Mouse (Mus musculus): ENCODE measurements around the gene Tgfb1i1. TPM values are rescaled to one million over a fixed set of nuclear protein-coding genes. Genes with fewer than 3 reads are reported as not detected.

The Tgfb1i1 gene
- polyA plus RNA-seq, 1 experiment from 2014 or later: 20.2 TPM

GRCm38 (mm10) chr7:128249998-128250397, 3.4 kb downstream of the Tgfb1i1 start:
- H3K9ac ChIP-seq (replicated peaks; ENCODE audit: low read length): no peak overlapping the region
- WGBS: 83% methylated on average over 5 of the region's 5 CpGs
- peaks cover 13% of the 10 kb centered on the region; the same call in 1 of the 2 replicates for H3K4me1 ChIP-seq (ENCODE audit: control insufficient read depth, insufficient read depth, low read length)
- H3K9me3 ChIP-seq (ENCODE audit: control insufficient read depth, low read length): no peaks in the 10 kb centered on the region
- DNase-seq (no peak), ATAC-seq (ENCODE audit: low FRiP score, low TSS enrichment) (no peak)
- peaks cover 2% of the 10 kb centered on the region; the same call in 1 of the 2 replicates for H3K36me3 ChIP-seq (ENCODE audit: control insufficient read depth, insufficient read depth, low read length)
- H3K4me3 ChIP-seq (replicated peaks; ENCODE audit: low read depth, low read length): no peak overlapping the region
- H3K27ac ChIP-seq (replicated peaks; ENCODE audit: low read depth, low read length): no peak overlapping the region
- H3K27me3 ChIP-seq (ENCODE audit: control insufficient read depth, insufficient read depth, low read length): peaks cover 4% of the 10 kb centered on the region; the same call in 1 of the 2 replicates
- H3K4me2 ChIP-seq (ENCODE audit: low read length): no peak overlapping the region

DNA sequence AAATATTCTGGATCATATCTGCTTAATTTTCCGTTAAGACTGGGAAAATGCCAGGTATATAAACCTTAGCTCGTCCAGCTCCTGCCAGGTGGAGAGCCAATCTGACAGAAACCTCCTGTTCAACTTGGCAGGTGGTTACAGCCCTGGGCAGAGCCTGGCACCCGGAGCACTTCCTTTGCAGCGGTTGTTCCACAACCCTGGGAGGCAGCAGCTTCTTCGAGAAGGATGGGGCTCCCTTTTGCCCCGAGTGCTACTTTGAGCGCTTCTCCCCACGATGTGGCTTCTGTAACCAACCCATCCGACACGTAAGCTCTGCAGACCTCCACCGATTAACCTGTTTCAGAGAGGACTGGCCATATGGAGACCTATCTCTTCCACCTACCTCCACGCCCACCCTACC, 5.3 kb downstream of the Tgfb1i1 start:
- H3K9ac ChIP-seq (replicated peaks; ENCODE audit: low read length): no peak overlapping the region
- no peaks in the 10 kb centered on the region for H3K36me3 ChIP-seq (ENCODE audit: control insufficient read depth, insufficient read depth, low read length)

GRCm38 (mm10) chr7:128252609-128253008, 6.0 kb downstream of the Tgfb1i1 start:
- no peaks in the 10 kb centered on the region for H3K36me3 ChIP-seq (ENCODE audit: control insufficient read depth, insufficient read depth, low read length)
- peak overlapping the region; percentile 29 for H3K4me3 ChIP-seq (replicated peaks; ENCODE audit: low read depth, low read length)
- WGBS: 7% methylated on average over 24 of the region's 24 CpGs
- peak overlapping the region; percentile 58 for H3K4me2 ChIP-seq (ENCODE audit: low read length)
- peaks cover 4% of the 10 kb centered on the region; the same call in 1 of the 2 replicates for H3K27me3 ChIP-seq (ENCODE audit: control insufficient read depth, insufficient read depth, low read length)
- H3K4me1 ChIP-seq (ENCODE audit: control insufficient read depth, insufficient read depth, low read length): 0 out of 2 replicates have a peak, but pooled peaks cover 6% of the 10 kb centered on the region
- DNase-seq (peak; percentile 69), ATAC-seq (ENCODE audit: low FRiP score, low TSS enrichment) (no peak)
- H3K27ac ChIP-seq (replicated peaks; ENCODE audit: low read depth, low read length): no peak overlapping the region
- no peaks in the 10 kb centered on the region for H3K9me3 ChIP-seq (ENCODE audit: control insufficient read depth, low read length)
- peak overlapping the region; percentile 37 for H3K9ac ChIP-seq (replicated peaks; ENCODE audit: low read length)

More for the DNA sequence above, 5.3 kb downstream of the Tgfb1i1 start:
- Histone ChIP-seq H3K4me2 (ENCODE audit: low read length) (peak overlapping the region; percentile 58), H3K27ac (replicated peaks; ENCODE audit: low read depth, low read length) (no peak overlapping the region), H3K4me3 (replicated peaks; ENCODE audit: low read depth, low read length) (no peak overlapping the region), H3K9me3 (ENCODE audit: control insufficient read depth, low read length) (no peaks in the 10 kb centered on the region), H3K4me1 (ENCODE audit: control insufficient read depth, insufficient read depth, low read length) (0 out of 2 replicates have a peak, but pooled peaks cover 6% of the 10 kb centered on the region), H3K27me3 (ENCODE audit: control insufficient read depth, insufficient read depth, low read length) (peaks cover 4% of the 10 kb centered on the region; the same call in 1 of the 2 replicates)
- 47% methylated on average over 12 of the region's 12 CpGs for WGBS
- ATAC-seq (ENCODE audit: low FRiP score, low TSS enrichment) (no peak), DNase-seq (no peak)

DNA sequence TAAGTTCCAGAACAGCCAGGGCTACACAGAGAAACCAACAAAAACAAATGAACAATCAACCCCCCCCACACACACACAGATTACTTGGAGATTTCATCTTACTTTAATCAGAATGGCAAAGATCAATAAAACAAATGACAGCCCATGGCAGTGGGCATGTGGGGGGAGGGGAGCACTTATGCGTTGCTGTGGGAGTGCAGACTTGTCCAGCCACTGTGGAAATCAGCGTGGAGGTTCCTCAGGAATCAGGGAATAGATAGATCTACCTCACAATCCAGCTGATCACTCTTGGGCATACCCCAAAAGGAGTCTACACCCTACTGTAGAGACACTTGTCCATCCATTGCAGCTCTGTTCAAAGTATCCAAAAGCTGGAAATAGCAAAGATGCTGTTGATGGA, 8.4 kb downstream of the Tgfb1i1 start:
- Histone ChIP-seq H3K4me2 (ENCODE audit: low read length) (no peak overlapping the region), H3K27me3 (ENCODE audit: control insufficient read depth, insufficient read depth, low read length) (peaks cover 4% of the 10 kb centered on the region; the same call in 1 of the 2 replicates), H3K4me3 (replicated peaks; ENCODE audit: low read depth, low read length) (no peak overlapping the region), H3K4me1 (ENCODE audit: control insufficient read depth, insufficient read depth, low read length) (0 out of 2 replicates have a peak, but pooled peaks cover 6% of the 10 kb centered on the region), H3K27ac (replicated peaks; ENCODE audit: low read depth, low read length) (no peak overlapping the region), H3K9me3 (ENCODE audit: control insufficient read depth, low read length) (no peaks in the 10 kb centered on the region), H3K36me3 (ENCODE audit: control insufficient read depth, insufficient read depth, low read length) (no peaks in the 10 kb centered on the region), H3K9ac (replicated peaks; ENCODE audit: low read length) (no peak overlapping the region)
- no peak for ATAC-seq (ENCODE audit: low FRiP score, low TSS enrichment)
- DNase-seq: no peak
- WGBS: 66% methylated on average over 2 of the region's 2 CpGs

- Histone ChIP-seq H3K27me3 (ENCODE audit: control insufficient read depth, insufficient read depth, low read length) (peaks cover 4% of the 10 kb centered on the region; the same call in 1 of the 2 replicates), H3K9me3 (ENCODE audit: control insufficient read depth, low read length) (no peaks in the 10 kb centered on the region), H3K27ac (replicated peaks; ENCODE audit: low read depth, low read length) (no peak overlapping the region), H3K4me3 (replicated peaks; ENCODE audit: low read depth, low read length) (no peak overlapping the region), H3K4me1 (ENCODE audit: control insufficient read depth, insufficient read depth, low read length) (0 out of 2 replicates have a peak, but pooled peaks cover 6% of the 10 kb centered on the region), H3K9ac (replicated peaks; ENCODE audit: low read length) (no peak overlapping the region), H3K36me3 (ENCODE audit: control insufficient read depth, insufficient read depth, low read length) (no peaks in the 10 kb centered on the region), H3K4me2 (ENCODE audit: low read length) (no peak overlapping the region)
- 87% methylated on average over 5 of the region's 5 CpGs for WGBS
- ATAC-seq (ENCODE audit: low FRiP score, low TSS enrichment) (no peak), DNase-seq (no peak)
Measured at GRCm38 (mm10) chr7:128255757-128256156, 9.1 kb downstream of the Tgfb1i1 start.

- Histone ChIP-seq H3K9ac (replicated peaks; ENCODE audit: low read length) (no peak overlapping the region), H3K36me3 (ENCODE audit: control insufficient read depth, insufficient read depth, low read length) (no peaks in the 10 kb centered on the region), H3K9me3 (ENCODE audit: control insufficient read depth, low read length) (no peaks in the 10 kb centered on the region), H3K27ac (replicated peaks; ENCODE audit: low read depth, low read length) (no peak overlapping the region), H3K27me3 (ENCODE audit: control insufficient read depth, insufficient read depth, low read length) (peaks cover 2% of the 10 kb centered on the region; the same call in 1 of the 2 replicates), H3K4me3 (replicated peaks; ENCODE audit: low read depth, low read length) (no peak overlapping the region), H3K4me2 (ENCODE audit: low read length) (no peak overlapping the region), H3K4me1 (ENCODE audit: control insufficient read depth, insufficient read depth, low read length) (0 out of 2 replicates have a peak, but pooled peaks cover 6% of the 10 kb centered on the region)
- ATAC-seq (ENCODE audit: low FRiP score, low TSS enrichment) (no peak), DNase-seq (no peak)
- WGBS: 74% methylated on average over 5 of the region's 5 CpGs
Measured at GRCm38 (mm10) chr7:128256783-128257334, 10.2 kb downstream of the Tgfb1i1 start.

GRCm38 (mm10) chr7:128265411-128265810, 18.8 kb downstream of the Tgfb1i1 start, which contains the start of gene Slc5a2:
TSS of gene Slc5a2 (plus strand) at chr7:128265657.
- WGBS: 84% methylated on average over 6 of the region's 6 CpGs
- Histone ChIP-seq H3K27ac (replicated peaks; ENCODE audit: low read depth, low read length) (no peak within 1 kb of the TSS), H3K4me2 (ENCODE audit: low read length) (no peak within 1 kb of the TSS), H3K9me3 (ENCODE audit: control insufficient read depth, low read length) (no peaks in the 10 kb centered on the region), H3K36me3 (ENCODE audit: control insufficient read depth, insufficient read depth, low read length) (0 out of 2 replicates have a peak, but pooled peaks cover 2% of the 10 kb centered on the region), H3K4me1 (ENCODE audit: control insufficient read depth, insufficient read depth, low read length) (no peaks in the 10 kb centered on the region), H3K9ac (replicated peaks; ENCODE audit: low read length) (no peak within 1 kb of the TSS), H3K4me3 (replicated peaks; ENCODE audit: low read depth, low read length) (no peak within 1 kb of the TSS), H3K27me3 (ENCODE audit: control insufficient read depth, insufficient read depth, low read length) (no peaks in the 10 kb centered on the region)
- DNase-seq (no peak), ATAC-seq (ENCODE audit: low FRiP score, low TSS enrichment) (no peak)

GRCm38 (mm10) chr7:128266056-128266455, 19.4 kb downstream of the Tgfb1i1 start:
- no peak for ATAC-seq (ENCODE audit: low FRiP score, low TSS enrichment)
- no peak overlapping the region for H3K4me3 ChIP-seq (replicated peaks; ENCODE audit: low read depth, low read length)
- peaks cover 3% of the 10 kb centered on the region for H3K36me3 ChIP-seq (ENCODE audit: control insufficient read depth, insufficient read depth, low read length)
- H3K9me3 ChIP-seq (ENCODE audit: control insufficient read depth, low read length): no peaks in the 10 kb centered on the region
- H3K27ac ChIP-seq (replicated peaks; ENCODE audit: low read depth, low read length): no peak overlapping the region
- DNase-seq: no peak
- 82% methylated on average over 5 of the region's 5 CpGs for WGBS
- no peak overlapping the region for H3K4me2 ChIP-seq (ENCODE audit: low read length)
- H3K27me3 ChIP-seq (ENCODE audit: control insufficient read depth, insufficient read depth, low read length): no peaks in the 10 kb centered on the region
- no peaks in the 10 kb centered on the region for H3K4me1 ChIP-seq (ENCODE audit: control insufficient read depth, insufficient read depth, low read length)
- no peak overlapping the region for H3K9ac ChIP-seq (replicated peaks; ENCODE audit: low read length)

- 69% methylated on average over 13 of the region's 13 CpGs for WGBS
- no peak overlapping the region for H3K27ac ChIP-seq (replicated peaks; ENCODE audit: low read depth, low read length)
- ATAC-seq (ENCODE audit: low FRiP score, low TSS enrichment) (no peak), DNase-seq (no peak)
- H3K27me3 ChIP-seq (ENCODE audit: control insufficient read depth, insufficient read depth, low read length): no peaks in the 10 kb centered on the region
- no peak overlapping the region for H3K4me3 ChIP-seq (replicated peaks; ENCODE audit: low read depth, low read length)
- no peak overlapping the region for H3K4me2 ChIP-seq (ENCODE audit: low read length)
- H3K9ac ChIP-seq (replicated peaks; ENCODE audit: low read length): no peak overlapping the region
- H3K4me1 ChIP-seq (ENCODE audit: control insufficient read depth, insufficient read depth, low read length): no peaks in the 10 kb centered on the region
- peaks cover 17% of the 10 kb centered on the region for H3K36me3 ChIP-seq (ENCODE audit: control insufficient read depth, insufficient read depth, low read length)
- no peaks in the 10 kb centered on the region for H3K9me3 ChIP-seq (ENCODE audit: control insufficient read depth, low read length)
Measured at GRCm38 (mm10) chr7:128267391-128267790, 20.8 kb downstream of the Tgfb1i1 start.

Data from midbrain, embryonic 14.5 days (tissue).